Mouse (Mus musculus) small intestine, adult 2 months (tissue): ENCODE results near the gene Tmem198b. TPM values are rescaled to one million over a fixed set of nuclear protein-coding genes. Genes with fewer than 3 reads are reported as not detected.

Source experiments
- H3K27ac ChIP-seq: fragments of 200-500 bp; 2 replicates; pipeline ENCODE4 v1.5.1; 2012; ENCODE audit warnings: low read depth, low read length, control low read depth, inconsistent platforms; ENCODE audit not compliant: insufficient read depth
- H3K27me3 ChIP-seq: fragments of 200-500 bp; 2 replicates; pipeline ENCODE4 v1.6.1; 2012; ENCODE audit warnings: mild to moderate bottlenecking, moderate library complexity, low read length, inconsistent platforms; ENCODE audit not compliant: control insufficient read depth, insufficient read depth
- H3K36me3 ChIP-seq: fragments of 200-500 bp; 2 replicates; pipeline ENCODE4 v1.6.1; 2012; ENCODE audit warnings: mild to moderate bottlenecking, low read length, control low read depth, inconsistent platforms; ENCODE audit not compliant: control insufficient read depth, insufficient read depth
- H3K4me1 ChIP-seq: fragments of 200-500 bp; 2 replicates; pipeline ENCODE4 v1.6.1; 2012; ENCODE audit warnings: low read length, inconsistent platforms, mixed read lengths; ENCODE audit not compliant: control insufficient read depth, insufficient read depth, insufficient read length
- H3K4me3 ChIP-seq: fragments of 200-500 bp; 2 replicates; pipeline ENCODE4 v1.5.1; 2012; ENCODE audit warnings: low read depth, mild to moderate bottlenecking, control low read depth, inconsistent platforms, low read length, moderate library complexity
- CTCF ChIP-seq: fragments of 200-500 bp; IDR thresholded peaks from 2 replicates; pipeline ENCODE4 v1.5.1; 2012; ENCODE audit warnings: low read depth, mild to moderate bottlenecking, control low read depth, inconsistent platforms, low read length, moderate library complexity, mixed read lengths; ENCODE audit not compliant: insufficient replicate concordance, insufficient read length; ENCODE audit errors: extremely low read depth
- POLR2A ChIP-seq: fragments of 200-500 bp; IDR thresholded peaks from 2 replicates; pipeline ENCODE4 v1.6.1; 2012; ENCODE audit warnings: low read depth, mild to moderate bottlenecking, control low read depth, inconsistent platforms, low read length, moderate library complexity
- WGBS: fragments of 180-500 bp; shearing (Covaris S2); methylation state at CpG from one replicate; pipeline ENCODE4 v1.1.7; 2018; 5-methylcytosine and 5-hydroxymethylcytosine counted together
- polyA plus RNA-seq: library from polyadenylated mRNA; depleted of rRNA; stranded (reverse); fragments of >200 nt; gene quantifications from 2 replicates; pipeline ENCODE4 v1.2.3, GENCODE M21; 2012

The Tmem198b gene
- polyA plus RNA-seq, 1 experiment, result 7.0 TPM

DNA sequence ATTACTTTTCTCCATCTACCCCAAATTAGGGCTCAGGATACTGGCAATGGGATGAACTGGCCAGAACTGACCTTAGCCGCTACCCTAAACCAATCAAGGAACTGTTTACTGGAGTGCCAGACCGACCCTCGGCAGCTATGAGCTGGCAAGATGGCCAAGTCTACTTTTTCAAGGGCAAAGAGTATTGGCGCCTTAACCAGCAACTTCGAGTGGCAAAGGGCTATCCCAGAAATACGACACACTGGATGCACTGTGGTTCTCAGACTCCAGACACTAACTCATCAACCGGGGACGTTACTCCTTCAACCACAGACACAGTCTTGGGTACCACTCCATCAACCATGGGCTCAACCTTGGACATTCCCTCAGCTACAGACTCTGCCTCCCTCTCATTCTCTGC, 5.5 kb downstream of the Tmem198b start:
- Histone ChIP-seq H3K27me3 (no peaks in the 10 kb centered on the region), H3K4me1 (no peaks in the 10 kb centered on the region), H3K27ac (no peak overlapping the region), H3K36me3 (no peaks in the 10 kb centered on the region), H3K4me3 (no peak overlapping the region)
- WGBS, result 89% methylated on average over 8 of the region's 8 CpGs
- TF ChIP-seq POLR2A, result no peak
- no peak for TF ChIP-seq CTCF

DNA sequence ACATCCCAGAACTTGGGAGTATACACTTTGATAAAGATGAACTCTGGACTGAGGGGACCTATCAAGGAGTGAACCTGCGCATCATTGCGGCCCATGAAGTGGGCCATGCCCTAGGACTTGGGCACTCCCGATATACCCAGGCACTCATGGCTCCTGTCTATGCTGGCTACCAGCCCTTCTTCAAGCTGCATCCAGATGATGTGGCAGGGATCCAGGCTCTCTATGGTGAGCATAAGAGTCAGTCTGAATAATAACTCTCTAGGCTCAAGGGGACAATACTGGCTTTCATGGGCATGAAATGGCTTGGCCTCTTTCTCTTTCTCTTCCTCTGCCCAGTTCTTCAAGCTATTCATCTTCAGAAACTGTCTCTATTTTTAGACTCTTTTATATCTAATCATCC, 8.6 kb downstream of the Tmem198b start:
- WGBS, result 94% methylated on average over 3 of the region's 3 CpGs
- H3K36me3 ChIP-seq, result no peaks in the 10 kb centered on the region
- H3K4me3 ChIP-seq, result no peak overlapping the region
- no peaks in the 10 kb centered on the region for H3K4me1 ChIP-seq
- H3K27me3 ChIP-seq, result no peaks in the 10 kb centered on the region
- TF ChIP-seq POLR2A (no peak), CTCF (no peak)
- no peak overlapping the region for H3K27ac ChIP-seq

GRCm38 (mm10) chr10:128794391-128794790, 9.8 kb downstream of the Tmem198b start:
- no peaks in the 10 kb centered on the region for H3K4me1 ChIP-seq
- no peaks in the 10 kb centered on the region for H3K36me3 ChIP-seq
- 88% methylated on average over 5 of the region's 5 CpGs for WGBS
- no peak for TF ChIP-seq POLR2A
- TF ChIP-seq CTCF, result no peak
- H3K27me3 ChIP-seq, result no peaks in the 10 kb centered on the region
- H3K4me3 ChIP-seq, result no peak overlapping the region
- no peak overlapping the region for H3K27ac ChIP-seq

DNA sequence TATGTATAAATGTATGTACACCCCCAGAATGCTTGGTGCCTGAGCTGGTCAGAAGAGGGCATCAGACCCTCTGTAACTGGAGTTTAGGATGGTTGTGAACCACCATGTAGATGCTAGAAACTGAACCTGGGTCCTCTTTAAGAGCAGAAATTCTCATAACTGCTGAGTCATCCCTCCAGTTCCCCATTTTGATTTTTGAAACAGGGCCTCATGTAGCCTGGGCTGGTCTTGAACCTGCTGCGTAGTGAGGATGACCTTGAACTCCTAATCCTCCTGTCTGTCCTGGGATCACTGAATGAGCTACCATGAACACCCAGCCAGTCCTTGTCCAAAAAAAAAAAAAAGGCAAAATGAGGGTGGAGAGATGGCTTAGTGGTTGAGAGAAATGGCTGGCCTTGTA, 10.9 kb downstream of the Tmem198b start:
- H3K36me3 ChIP-seq, result no peaks in the 10 kb centered on the region
- H3K4me1 ChIP-seq, result no peaks in the 10 kb centered on the region
- no peak overlapping the region for H3K27ac ChIP-seq
- no peaks in the 10 kb centered on the region for H3K27me3 ChIP-seq
- H3K4me3 ChIP-seq, result no peak overlapping the region
- WGBS, result 94% methylated on average over 1 of the region's 1 CpGs
- TF ChIP-seq CTCF, result no peak
- TF ChIP-seq POLR2A, result no peak

DNA sequence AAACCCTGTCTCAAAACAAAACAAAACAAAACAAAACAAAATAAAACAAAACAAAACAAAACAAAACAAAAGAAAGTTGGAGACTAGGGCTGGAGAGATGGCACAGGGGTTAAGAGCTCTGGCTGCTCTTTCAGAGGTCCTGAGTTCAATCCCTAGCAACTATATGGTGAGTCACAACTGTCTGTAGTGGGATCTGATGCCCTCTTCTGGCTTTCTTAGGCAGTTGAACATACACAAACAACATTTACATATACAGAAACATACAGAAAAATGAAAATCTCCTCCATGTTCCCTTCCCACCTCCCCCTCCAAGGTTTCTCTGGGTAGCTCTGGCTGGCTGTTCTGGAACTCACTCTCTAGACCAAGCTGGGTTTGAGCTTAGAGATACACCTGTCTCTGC, 12.1 kb downstream of the Tmem198b start:
- no peak overlapping the region for H3K27ac ChIP-seq
- H3K27me3 ChIP-seq, result no peaks in the 10 kb centered on the region
- no peaks in the 10 kb centered on the region for H3K4me1 ChIP-seq
- H3K4me3 ChIP-seq, result no peak overlapping the region
- TF ChIP-seq POLR2A (no peak), CTCF (no peak)
- no peaks in the 10 kb centered on the region for H3K36me3 ChIP-seq

DNA sequence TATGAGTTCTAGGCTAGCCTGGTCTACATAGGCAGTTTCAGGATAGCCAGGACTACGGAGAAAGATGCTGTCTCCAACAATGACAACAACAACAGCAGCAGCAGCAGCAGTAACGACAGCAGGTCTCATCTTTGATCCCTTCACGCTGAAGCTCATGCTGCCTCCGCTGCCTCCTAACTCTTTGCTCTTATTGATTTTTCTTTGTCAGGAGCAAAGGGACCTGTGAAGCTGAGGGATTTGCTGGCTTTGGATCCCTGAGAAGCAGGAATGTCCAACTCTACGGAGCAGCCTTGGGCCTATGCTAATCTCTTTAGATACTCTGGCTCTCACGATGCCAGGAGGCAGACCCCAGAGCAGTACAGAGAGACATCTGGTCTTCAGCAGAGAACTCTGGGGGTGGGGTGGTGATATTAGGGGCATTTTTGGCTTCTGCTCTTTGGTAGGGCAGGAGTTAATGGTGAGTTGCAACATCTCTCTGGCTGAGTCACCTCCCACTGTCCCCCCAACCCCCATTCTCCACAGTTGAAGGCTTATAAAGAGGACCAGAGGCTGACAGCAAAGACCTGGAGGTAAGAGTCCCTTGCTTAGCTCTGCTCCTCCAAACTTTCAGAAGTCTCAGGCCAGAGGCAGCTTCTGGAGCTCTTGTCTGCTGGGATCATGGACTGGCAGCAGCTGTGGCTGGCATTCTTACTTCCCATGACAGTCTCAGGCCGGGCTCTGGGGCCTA, 13.6 kb downstream of the Tmem198b start, which contains the start of gene Mmp19:
Gene Mmp19 (plus strand): TSS at position 513 of the 727 bp plus-strand sequence.
- peak within 1 kb of the TSS; percentile 43 for H3K4me3 ChIP-seq
- no peaks in the 10 kb centered on the region for H3K36me3 ChIP-seq
- 67% methylated on average over 7 of the region's 7 CpGs for WGBS
- TF ChIP-seq POLR2A (no peak), CTCF (no peak)
- no peaks in the 10 kb centered on the region for H3K27me3 ChIP-seq
- H3K4me1 ChIP-seq, result no peaks in the 10 kb centered on the region
- no peak within 1 kb of the TSS for H3K27ac ChIP-seq

DNA sequence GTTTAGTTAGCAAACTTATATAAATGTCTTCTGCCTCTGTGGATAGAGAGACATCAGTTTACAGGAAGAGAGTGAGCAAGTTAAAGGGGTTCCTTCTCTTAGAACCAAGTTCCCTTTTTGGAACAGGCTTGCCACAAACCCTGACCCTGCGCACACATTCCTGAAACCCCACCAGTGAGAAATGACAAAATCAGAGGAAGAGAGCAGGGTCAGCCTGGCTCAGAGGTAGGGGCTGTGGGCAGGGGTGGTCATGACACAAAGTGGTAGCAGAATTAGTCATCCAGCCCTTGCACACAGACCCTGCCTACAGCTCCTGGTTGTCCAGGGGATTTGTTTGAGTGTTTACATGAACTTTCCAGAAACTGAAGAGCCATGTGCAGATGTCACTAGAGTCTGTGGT, 24.0 kb downstream of the Tmem198b start:
- TF ChIP-seq POLR2A (no peak), CTCF (no peak)
- 83% methylated on average over 1 of the region's 1 CpGs for WGBS
- Histone ChIP-seq H3K27ac (peak overlapping the region; percentile 43), H3K4me3 (no peak overlapping the region), H3K36me3 (no peaks in the 10 kb centered on the region), H3K27me3 (no peaks in the 10 kb centered on the region), H3K4me1 (no peaks in the 10 kb centered on the region; the same call in 1 of the 2 replicates)
